Mouse (Mus musculus) heart, postnatal 0 days (tissue): ENCODE results near the gene Ak8.

Experiments used
- CTCF ChIP-seq: IDR thresholded peaks from 2 replicates; pipeline ENCODE4 v1.5.1; 2016; ENCODE audit warnings: antibody characterized with exemption, control low read depth, low read depth
- EP300 ChIP-seq: IDR thresholded peaks from 2 replicates; pipeline ENCODE4 v1.6.1; 2016; ENCODE audit warnings: antibody characterized with exemption, low read depth

DNA sequence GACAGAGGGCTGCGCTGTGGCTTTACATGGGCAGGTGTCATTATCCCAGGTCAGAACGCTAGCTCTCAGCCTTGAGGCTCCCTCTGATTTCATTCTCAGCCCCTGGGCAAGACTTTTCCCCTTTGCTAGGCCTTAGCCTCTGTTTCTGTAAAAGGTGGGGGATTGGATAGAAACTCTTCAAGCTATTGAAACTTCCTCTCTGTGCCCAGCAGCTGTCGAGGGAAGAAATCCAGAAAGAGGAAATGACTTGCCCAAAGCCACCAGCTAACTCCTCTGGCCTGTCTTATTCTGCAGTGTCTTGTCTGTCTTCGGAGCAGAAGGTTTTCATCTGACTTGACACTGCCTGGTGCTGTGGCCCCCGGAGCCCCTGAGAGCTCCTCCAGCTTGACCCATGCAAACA lies 1.4 kb upstream of the Ak8 start:
- no peak for TF ChIP-seq EP300
- TF ChIP-seq CTCF, result no peak
